Mouse (Mus musculus): ENCODE measurements around the gene Nyap2.

Nyap2 gene

DNA sequence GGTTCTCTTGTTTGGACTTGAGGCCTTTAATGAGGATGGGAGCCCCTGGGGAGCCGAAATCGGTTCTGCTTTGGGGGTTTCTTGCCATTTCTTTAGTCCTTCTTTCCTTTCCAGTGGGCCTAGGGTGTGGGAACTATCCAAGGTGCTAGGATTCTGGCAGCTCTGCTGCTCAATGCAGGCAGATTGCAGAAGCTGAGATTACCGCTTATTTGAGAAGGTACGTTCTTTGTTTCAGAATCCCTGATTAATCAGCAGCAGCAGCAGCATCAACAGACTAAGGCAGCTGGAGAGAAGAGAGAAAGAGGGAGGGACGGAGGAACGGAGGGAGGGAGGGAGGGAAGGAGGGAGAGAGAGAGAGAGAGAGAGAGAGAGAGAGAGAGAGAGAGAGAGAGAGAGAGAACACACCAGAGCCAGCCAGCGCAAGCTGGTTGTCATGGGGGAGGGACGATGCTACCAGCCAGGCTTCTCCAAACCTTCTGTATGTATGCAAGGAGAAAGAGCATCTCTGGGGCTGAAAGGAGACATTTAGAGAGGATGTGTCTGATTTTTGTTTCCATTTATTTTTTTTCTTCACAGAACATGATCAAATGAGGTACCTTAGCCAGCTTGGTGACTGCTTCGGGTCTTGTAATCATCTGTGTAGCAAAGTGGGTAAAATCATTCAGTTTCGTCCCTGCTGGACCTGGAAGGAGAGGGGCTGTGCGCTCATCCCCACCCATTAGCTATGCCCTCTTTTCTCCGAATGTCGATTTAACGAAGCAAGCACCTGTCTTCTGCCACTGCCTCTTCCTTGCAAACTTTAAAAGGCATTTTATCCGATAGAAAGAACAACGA is at the start of gene Nyap2:
Gene Nyap2 (plus strand): TSS at position 120 of the 834 bp plus-strand sequence.
- no peak for DNase-seq (ENCODE audit: low read depth, low spot score)

GRCm38 (mm10) chr1:81042907-81043868 is 33.6 kb upstream of the Nyap2 start:
- no peak for DNase-seq (ENCODE audit: low read depth, low spot score)

DNA sequence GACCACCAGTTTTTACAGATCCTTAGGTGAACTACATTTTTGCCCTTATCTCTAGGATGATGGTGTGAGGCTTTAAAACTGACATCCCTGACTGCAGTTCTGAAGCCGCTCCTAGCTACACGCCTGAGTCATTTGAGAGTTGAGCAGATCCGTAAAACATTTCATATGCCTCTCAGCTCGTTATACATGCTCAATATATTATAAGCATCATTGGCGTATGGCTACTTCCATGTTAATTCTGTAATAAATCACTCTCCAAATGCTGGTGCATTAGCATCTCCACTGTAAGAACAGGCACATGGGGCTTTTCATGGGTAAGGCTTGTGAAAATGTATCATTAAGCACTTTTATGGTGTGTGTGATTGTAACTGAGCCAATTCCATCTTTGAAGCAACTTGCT is 18.4 kb upstream of the Nyap2 start:
- no peak for DNase-seq (ENCODE audit: low read depth, low spot score)

DNA sequence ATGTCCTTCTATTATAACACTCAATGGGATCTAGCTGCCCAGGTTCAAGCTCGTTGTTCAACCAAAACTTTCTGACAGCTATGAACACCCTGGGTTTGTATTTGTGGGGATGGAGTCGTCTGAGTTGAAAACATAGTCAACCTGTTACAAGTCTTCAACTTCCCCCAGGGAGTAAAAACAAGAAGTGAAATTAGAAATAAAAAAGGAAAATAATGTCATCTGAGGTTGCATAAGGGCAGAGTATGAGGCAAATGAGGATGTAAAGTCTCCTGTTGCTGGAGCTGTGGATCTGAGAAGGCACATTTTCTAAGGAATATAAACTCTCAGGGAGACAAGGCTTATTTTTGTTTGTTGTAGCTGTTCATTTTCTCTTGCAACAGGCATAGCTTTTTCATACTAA is 17.9 kb upstream of the Nyap2 start:
- no peak for DNase-seq (ENCODE audit: low read depth, low spot score)

DNA sequence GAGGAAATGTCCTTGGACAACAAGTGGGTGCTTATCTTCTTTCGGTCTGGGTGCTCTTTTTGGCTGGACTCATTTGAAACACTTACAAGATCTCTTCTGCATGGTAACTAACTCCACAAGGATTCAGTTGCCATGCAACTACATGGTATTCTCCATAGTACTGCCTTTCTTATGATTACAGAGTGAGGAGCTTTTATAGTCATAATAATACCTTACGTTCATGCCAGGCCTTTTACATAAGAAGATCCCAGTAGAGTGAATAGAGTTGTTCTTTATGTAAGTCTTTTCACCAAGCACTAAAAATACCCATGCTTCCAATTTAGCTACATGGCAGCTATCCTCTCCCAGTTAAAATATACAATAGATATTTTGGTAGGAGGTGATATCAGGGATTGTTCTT is 13.9 kb upstream of the Nyap2 start:
- DNase-seq (ENCODE audit: low read depth, low spot score) = no peak

GRCm38 (mm10) chr1:81076259-81076658 is 491 bp upstream of the Nyap2 start:
- DNase-seq (ENCODE audit: low read depth, low spot score) = no peak

DNA sequence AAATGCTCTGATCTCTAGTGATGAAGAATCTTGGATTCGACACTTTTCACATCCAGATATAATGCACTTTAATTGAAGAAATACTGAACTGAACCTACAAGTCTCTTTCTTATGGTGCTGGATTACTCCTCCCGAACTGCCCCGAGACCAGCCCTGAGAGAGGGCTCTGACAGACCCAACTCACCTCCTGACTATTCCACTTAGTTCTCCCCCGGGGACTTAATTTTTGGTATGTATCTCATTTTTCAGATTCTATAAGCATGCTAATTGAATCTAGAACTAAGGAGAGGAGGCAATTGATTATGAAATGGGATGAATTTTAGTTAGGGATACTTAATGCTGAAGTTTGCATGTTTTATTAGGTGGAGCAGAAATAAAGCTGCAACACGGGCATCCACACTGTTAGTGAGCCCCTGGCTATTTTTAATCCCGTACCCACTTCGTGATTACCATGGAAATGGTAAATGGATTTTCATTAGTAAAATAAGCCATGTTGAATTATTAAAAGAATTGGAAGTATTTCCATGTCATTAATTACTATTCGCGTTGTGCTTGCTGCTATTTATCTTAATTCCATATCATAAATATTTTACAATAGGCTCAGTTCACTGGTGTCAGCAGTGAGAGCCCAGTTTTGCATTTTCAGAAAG is 1.0 kb downstream of the Nyap2 start:
- no peak for DNase-seq (ENCODE audit: low read depth, low spot score)

DNA sequence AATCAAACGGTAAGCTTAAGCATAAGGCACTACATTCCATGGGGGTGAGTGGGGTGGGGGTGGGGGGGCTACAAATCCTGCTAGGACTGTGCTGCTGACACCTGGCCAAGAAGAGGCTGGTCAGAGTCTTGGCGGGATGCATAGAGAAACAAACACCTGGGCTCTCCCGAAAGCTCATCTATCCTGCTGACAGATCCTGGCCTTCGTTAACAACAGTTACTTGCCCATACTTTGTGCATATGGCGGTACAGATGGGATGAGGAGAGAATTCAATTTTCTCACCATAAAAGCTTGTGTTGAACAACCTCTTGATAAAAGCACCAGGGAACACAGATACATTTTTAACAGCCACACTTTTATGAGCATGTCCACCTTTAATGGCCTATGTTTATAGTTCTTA is 10.7 kb downstream of the Nyap2 start:
- DNase-seq (ENCODE audit: low read depth, low spot score) = no peak

DNA sequence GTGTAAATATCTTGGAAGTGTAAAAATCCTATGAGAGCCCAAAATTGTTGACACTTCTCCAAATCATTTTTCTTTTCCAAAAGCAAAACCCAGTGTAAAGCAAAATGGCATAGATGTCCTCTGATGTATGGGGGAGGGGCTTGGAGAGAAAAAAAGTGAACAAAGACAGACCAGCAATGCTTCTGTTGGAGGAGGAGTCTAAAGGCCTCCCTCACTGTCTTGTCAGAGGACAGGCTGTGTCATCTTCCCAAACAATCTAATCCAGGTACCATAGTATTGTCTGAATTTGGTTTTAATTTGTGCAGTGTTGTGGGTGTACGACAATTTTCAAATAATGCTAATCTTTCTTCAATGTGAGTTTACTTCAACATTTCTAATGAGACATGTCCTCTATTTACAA is 13.7 kb downstream of the Nyap2 start:
- DNase-seq (ENCODE audit: low read depth, low spot score) = no peak

GRCm38 (mm10) chr1:81090979-81091378 is 14.2 kb downstream of the Nyap2 start:
- DNase-seq (ENCODE audit: low read depth, low spot score) = no peak

GRCm38 (mm10) chr1:81092056-81092455 is 15.3 kb downstream of the Nyap2 start:
- no peak for DNase-seq (ENCODE audit: low read depth, low spot score)

- DNase-seq (ENCODE audit: low read depth, low spot score) = no peak
Measured at GRCm38 (mm10) chr1:81092886-81093285, 16.1 kb downstream of the Nyap2 start.

DNA sequence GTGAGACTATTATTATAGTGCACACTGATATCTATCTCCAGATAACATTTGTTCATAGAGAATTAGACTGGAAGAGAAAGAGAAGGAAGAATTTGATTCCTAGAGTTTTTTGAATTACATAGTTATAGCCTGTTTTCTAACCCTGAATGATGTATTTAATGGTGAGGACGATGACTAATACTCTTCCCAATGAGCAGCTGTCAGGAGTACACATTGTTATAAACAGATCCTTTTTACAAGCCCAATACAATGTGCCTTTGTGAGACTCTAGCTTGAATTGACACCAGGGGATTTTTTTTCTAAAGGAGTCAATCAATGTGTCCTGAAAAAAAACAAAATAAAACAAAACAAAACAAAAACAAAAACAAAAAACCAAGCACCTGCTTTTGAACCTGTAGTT is 22.2 kb downstream of the Nyap2 start:
- DNase-seq (ENCODE audit: low read depth, low spot score) = no peak

GRCm38 (mm10) chr1:81101749-81102148 is 25.0 kb downstream of the Nyap2 start:
- no peak for DNase-seq (ENCODE audit: low read depth, low spot score)

GRCm38 (mm10) chr1:81119732-81120131 is 43.0 kb downstream of the Nyap2 start:
- DNase-seq (ENCODE audit: low read depth, low spot score) = no peak

GRCm38 (mm10) chr1:81132007-81132712 is 55.4 kb downstream of the Nyap2 start:
- DNase-seq (ENCODE audit: low read depth, low spot score) = no peak

DNA sequence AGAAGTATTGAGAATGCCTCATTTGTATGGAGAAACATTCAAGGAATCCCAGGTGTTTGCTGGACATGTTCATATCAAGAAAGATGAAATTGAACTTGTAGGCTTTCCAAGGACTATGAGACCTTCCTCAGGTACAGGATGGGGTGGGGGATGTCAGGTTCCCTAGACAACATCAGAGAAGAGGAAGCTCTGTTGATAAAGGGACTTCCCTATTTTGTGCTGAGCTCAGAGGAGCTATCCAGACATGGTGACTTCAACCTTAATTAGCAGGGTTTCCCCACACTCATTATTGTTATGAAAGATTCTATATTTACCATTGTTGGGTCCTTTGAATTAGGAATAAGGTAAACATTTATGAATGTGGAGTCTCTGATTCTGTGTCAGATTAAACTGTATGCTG is 67.1 kb downstream of the Nyap2 start:
- DNase-seq (ENCODE audit: low read depth, low spot score) = no peak

DNA sequence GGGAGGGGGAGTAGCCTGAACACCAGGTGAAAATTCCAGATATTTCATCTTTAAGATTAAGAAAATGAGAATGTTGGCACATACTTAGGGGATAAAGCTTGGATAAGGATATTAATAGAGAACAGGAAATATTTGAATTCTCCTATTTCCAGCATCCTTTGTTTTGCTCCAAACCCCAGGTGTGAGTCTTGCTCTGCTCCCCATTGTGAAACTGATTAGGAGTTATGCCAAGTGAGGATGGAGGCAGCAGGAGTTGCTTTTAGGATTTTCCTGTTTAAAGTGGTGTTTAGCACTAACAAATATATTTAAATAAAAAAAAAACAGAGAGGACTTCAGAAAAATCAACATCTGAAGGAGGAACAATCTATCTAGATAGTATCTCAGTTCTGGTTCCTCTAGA is 68.8 kb downstream of the Nyap2 start:
- DNase-seq (ENCODE audit: low read depth, low spot score) = no peak

DNA sequence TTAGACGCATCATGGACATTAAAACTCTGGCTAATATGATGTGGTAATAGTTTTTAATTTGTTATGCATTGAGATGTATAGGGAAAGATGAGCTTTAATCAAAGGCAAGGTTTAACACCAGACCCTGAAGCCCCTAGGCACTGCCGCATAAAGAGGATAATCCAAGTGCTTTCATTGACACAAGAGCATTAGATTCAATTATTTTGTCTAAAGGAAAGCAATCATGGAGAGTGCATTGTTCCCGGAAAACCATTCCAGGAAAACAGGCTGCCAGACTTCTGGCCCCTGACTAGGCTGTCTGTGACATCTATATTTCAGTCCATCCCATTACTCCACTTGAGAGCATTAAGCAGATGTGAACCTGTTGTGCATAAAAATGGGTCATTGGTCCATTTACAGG is 92.5 kb downstream of the Nyap2 start:
- no peak for DNase-seq (ENCODE audit: low read depth, low spot score)

- no peak for DNase-seq (ENCODE audit: low read depth, low spot score)
Measured at GRCm38 (mm10) chr1:81172703-81173102, 96.0 kb downstream of the Nyap2 start.

- no peak for DNase-seq (ENCODE audit: low read depth, low spot score)
Measured at GRCm38 (mm10) chr1:81173303-81173702, 96.6 kb downstream of the Nyap2 start.

Data from retina, postnatal 7 days (tissue).